Mouse (Mus musculus): ENCODE data around the gene Cym.

Gene Cym

DNA sequence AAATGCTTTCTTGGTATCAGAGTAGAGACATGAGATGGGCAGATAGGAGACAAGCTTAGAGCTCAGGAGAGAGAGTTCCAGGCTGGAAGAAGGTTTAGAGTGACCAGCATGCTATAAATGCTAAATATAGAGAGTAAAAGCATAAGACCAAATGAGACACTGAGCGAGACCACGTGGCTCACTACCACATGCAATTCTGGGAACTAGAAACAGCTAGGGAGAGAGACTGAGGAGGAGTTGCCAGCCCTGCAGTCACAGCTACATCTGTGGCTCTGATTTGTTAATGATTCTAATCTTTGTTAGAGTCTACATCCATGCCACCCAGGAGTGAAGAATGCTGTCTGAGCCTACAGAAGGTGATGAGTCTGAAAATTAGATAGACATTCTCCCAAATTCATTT, 52.0 kb downstream of the Cym start:
- CTCF ChIA-PET = interaction anchor here (0.5 to 0.6 kb wide), 2 partner anchors 8 to 18 kb away, joined by 3 read pairs; no protein-coding TSS in a partner anchor

DNA sequence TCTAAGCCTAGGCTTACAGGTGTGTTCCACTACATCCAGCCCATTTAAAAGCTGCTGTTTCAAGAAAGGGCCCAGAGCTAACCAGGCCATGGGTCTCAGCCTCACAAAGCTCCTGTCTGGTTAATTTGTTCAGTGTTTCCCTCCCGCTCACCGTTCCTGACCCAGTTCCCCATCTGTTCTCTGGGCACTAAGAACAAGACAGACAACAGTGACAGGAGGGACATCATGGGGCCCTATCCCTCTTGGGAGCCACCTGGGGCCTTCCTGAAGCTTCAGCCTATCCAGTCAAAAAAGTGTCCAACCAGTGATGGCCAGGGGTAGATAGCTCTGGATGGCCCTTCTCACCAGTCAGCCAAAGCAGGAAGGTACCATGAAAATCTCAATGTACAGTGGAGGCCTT, 58.8 kb downstream of the Cym start:
- CTCF ChIA-PET = interaction anchor here (0.6 kb wide), 1 partner anchor 96 kb away, joined by 4 read pairs; no protein-coding TSS in a partner anchor
